ENCODE assay signal across 15 mouse cellular contexts in genomic region chr5:113459942-113460341, GRCm38 (mm10).
"Had no signal": no experiment of that assay in that cellular context is flagged by ENCODE, and none has a peak within 500 bp of the region (broad histone marks: within the 10 kb centered on the region; RNA-seq: fewer than 3 reads in every experiment).

No protein-coding gene starts in this region.

- H3K4me3 ChIP-seq: limb, embryonic 13.5 days; neural tube, embryonic 13.5 days had no signal

- H3K9me3 ChIP-seq: neural tube, embryonic 13.5 days had no signal

- H3K9ac ChIP-seq: limb, embryonic 13.5 days; liver, embryonic 14.5 days; neural tube, embryonic 13.5 days had no signal

- H3K27ac ChIP-seq: kidney, postnatal 0 days; limb, embryonic 13.5 days; liver, embryonic 14.5 days; neural tube, embryonic 13.5 days had no signal

- H3K36me3 ChIP-seq: limb, embryonic 13.5 days; neural tube, embryonic 13.5 days had no signal

- H3K4me2 ChIP-seq: limb, embryonic 13.5 days; neural tube, embryonic 13.5 days had no signal

- ATAC-seq: lung, postnatal 0 days had no signal

- DNase-seq: kidney, adult 11 months; kidney, adult 9 months; kidney, postnatal 36 days; lung, adult 2 months; lung, postnatal 4 days; retina, postnatal 1 day; right cerebral cortex, postnatal 4 days; spleen, adult 18-20 months; thymus, adult 18-20 months; thymus, postnatal 14 days had no signal
